Mouse (Mus musculus) liver, adult 2 months (tissue): ENCODE results near the gene Afmid.

ENCODE experiments used
- CTCF ChIP-seq: fragments of 200-500 bp; IDR thresholded peaks from 2 replicates; pipeline ENCODE4 v1.5.1; 2011; ENCODE audit warnings: low read depth, low read length, control low read depth
- POLR2A ChIP-seq: fragments of 200-500 bp; IDR thresholded peaks from 2 replicates; pipeline ENCODE4 v1.6.1; 2011; ENCODE audit warnings: low read length, control low read depth; ENCODE audit not compliant: insufficient read depth; ENCODE audit errors: extremely low read depth

- TF ChIP-seq POLR2A (peak; percentile 52; the same call in 1 of the 2 replicates), CTCF (peak; percentile 68)
These were observed 15.2 kb upstream of the Afmid start for GRCm38 (mm10) chr11:117810401-117811046.
